Mouse (Mus musculus) myocyte (in vitro differentiated cells): ENCODE data around the gene Cdc34. TPM values are rescaled to one million over a fixed set of nuclear protein-coding genes. Genes with fewer than 3 reads are reported as not detected.
"Not testable (repeated sequence)": the region's sequence is repeated elsewhere in the genome, so short reads cannot be mapped to it uniquely, and the experiment has no call there.

Experiments used
- H3K27me3 ChIP-seq: one replicate; pipeline ENCODE4 v1.6.1; 2011; ENCODE audit not compliant: control insufficient read depth, insufficient read depth, insufficient read length
- H3K36me3 ChIP-seq: one replicate; pipeline ENCODE4 v1.6.1; 2011; ENCODE audit not compliant: control insufficient read depth, insufficient read depth
- H3K4me2 ChIP-seq: one replicate; pipeline ENCODE4 v1.6.1; 2011; ENCODE audit warnings: low read depth, control low read depth
- H3K4me3 ChIP-seq: one replicate; pipeline ENCODE4 v1.5.1; 2011; ENCODE audit warnings: mild to moderate bottlenecking, control low read depth, moderate library complexity
- H3K79me2 ChIP-seq: one replicate; pipeline ENCODE4 v1.6.1; 2011; ENCODE audit not compliant: control insufficient read depth, insufficient read depth
- H3ac ChIP-seq: one replicate; pipeline ENCODE4 v1.6.1; 2011; ENCODE audit not compliant: control insufficient read depth, insufficient read length
- CEBPB ChIP-seq: IDR thresholded peaks from 2 replicates; pipeline ENCODE4 v1.6.1; 2011; ENCODE audit warnings: mild to moderate bottlenecking, moderate library complexity; ENCODE audit not compliant: poor library complexity, insufficient read depth, severe bottlenecking
- E2F4 ChIP-seq: IDR thresholded peaks from one replicate; pipeline ENCODE4 v1.6.1; 2011; ENCODE audit warnings: mild to moderate bottlenecking, control low read depth, moderate library complexity; ENCODE audit not compliant: insufficient read depth
- MAX ChIP-seq: IDR thresholded peaks from one replicate; pipeline ENCODE4 v1.6.1; 2011; ENCODE audit warnings: low read depth, mild to moderate bottlenecking, control low read depth
- MYOD1 ChIP-seq, 3 experiments: IDR thresholded peaks; one replicate each; pipeline ENCODE4 v1.6.1; 2011; ENCODE audit warnings: control low read depth in 2 of 3, low read depth in 2 of 3, mild to moderate bottlenecking in 2 of 3, moderate library complexity in 1 of 3; ENCODE audit not compliant: insufficient read length in 2 of 3, control insufficient read depth in 1 of 3
- MYOG ChIP-seq, 3 experiments: IDR thresholded peaks; one replicate each; pipeline ENCODE4 v1.6.1; 2011; ENCODE audit warnings: control low read depth in 2 of 3, low read depth in 2 of 3, mild to moderate bottlenecking in 2 of 3; ENCODE audit not compliant: insufficient read length in 2 of 3, control insufficient read depth in 1 of 3, insufficient read depth in 1 of 3
- POLR2A ChIP-seq: IDR thresholded peaks from one replicate; pipeline ENCODE4 v1.6.1; 2011; ENCODE audit warnings: low read depth, mild to moderate bottlenecking, control low read depth, moderate library complexity; ENCODE audit not compliant: insufficient read length
- POLR2AphosphoS2 ChIP-seq: IDR thresholded peaks from one replicate; pipeline ENCODE4 v1.6.1; 2011; ENCODE audit warnings: low read depth, control low read depth; ENCODE audit not compliant: insufficient read length
- REST ChIP-seq: IDR thresholded peaks from one replicate; pipeline ENCODE4 v1.6.1; 2011; ENCODE audit warnings: mild to moderate bottlenecking, control low read depth, moderate library complexity; ENCODE audit not compliant: insufficient read depth, insufficient read length
- SRF ChIP-seq: IDR thresholded peaks from one replicate; pipeline ENCODE4 v1.6.1; 2011; ENCODE audit warnings: low read depth; ENCODE audit not compliant: control insufficient read depth, insufficient read length
- TCF12 ChIP-seq: IDR thresholded peaks from one replicate; pipeline ENCODE4 v1.6.1; 2011; ENCODE audit warnings: mild to moderate bottlenecking, control low read depth; ENCODE audit not compliant: poor library complexity, insufficient read depth, severe bottlenecking
- TCF3 ChIP-seq: IDR thresholded peaks from one replicate; pipeline ENCODE4 v1.6.1; 2011; ENCODE audit warnings: low read depth, control low read depth; ENCODE audit not compliant: insufficient read length
- USF1 ChIP-seq: IDR thresholded peaks from one replicate; pipeline ENCODE4 v1.6.1; 2011; ENCODE audit warnings: low read depth, mild to moderate bottlenecking, control low read depth, moderate library complexity
- polyA plus RNA-seq: library from polyadenylated mRNA; unstranded; fragments of >200 nt; fragmentation: generic; extraction: Trizol; gene quantifications from one replicate; pipeline ENCODE4 v1.2.1, GENCODE M21; 2012; ENCODE audit warnings: missing spikeins

The Cdc34 gene
- polyA plus RNA-seq, 1 experiment, result 299 TPM

DNA sequence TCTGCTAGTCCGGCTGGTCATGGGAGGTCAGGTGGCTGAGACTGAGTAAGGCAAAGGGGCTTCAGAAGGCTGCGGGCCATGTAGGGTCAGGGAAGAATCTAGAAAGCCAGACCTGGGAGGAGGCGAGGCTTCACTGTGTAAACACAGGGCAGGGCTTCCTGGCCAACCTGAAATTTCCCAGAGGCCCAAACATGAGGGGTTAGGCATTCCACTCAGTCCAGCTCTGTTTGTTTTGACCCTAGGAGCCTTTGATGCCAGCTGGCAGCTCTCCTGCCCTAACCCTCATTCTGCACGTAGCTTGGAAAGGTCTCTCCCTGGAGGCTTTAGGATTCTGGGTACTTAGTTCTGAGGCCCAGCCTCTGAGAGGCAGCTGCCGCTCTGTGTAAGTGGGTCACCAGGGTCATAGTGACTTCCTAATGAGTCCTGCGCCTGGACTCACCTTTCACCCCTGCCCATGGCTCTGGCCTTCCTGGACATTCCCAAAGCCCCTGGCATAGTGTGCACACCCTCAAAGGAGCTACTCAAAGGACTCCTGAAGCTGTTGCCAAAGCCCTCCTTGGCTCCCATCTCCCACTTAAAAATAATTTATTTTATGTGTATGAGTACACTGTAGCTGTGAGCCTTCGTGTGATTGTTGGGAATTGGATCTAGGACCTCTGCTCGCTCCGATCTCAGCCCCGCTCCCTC, 19.6 kb downstream of the Cdc34 start:
- Histone ChIP-seq H3K36me3 (no peaks in the 10 kb centered on the region), H3K27me3 (no peaks in the 10 kb centered on the region), H3K79me2 (peaks cover 23% of the 10 kb centered on the region), H3ac (no peak overlapping the region), H3K4me2 (peak overlapping the region; percentile 50), H3K4me3 (no peak overlapping the region)
- no peak for TF ChIP-seq TCF12
- TF ChIP-seq USF1, result no peak
- no peak for TF ChIP-seq SRF
- no peak for TF ChIP-seq POLR2AphosphoS2
- no peak for TF ChIP-seq MYOD1 (IDR thresholded peaks at IDR 0.05; ENCODE audit: control insufficient read depth in 1 of 3, insufficient read length in 2 of 3, low read depth in 2 of 3)
- TF ChIP-seq MYOG (IDR thresholded peaks at IDR 0.05; ENCODE audit: control insufficient read depth in 1 of 3, insufficient read depth in 1 of 3, insufficient read length in 2 of 3, low read depth in 2 of 3), result no peak
- no peak for TF ChIP-seq REST
- no peak for TF ChIP-seq CEBPB
- no peak for TF ChIP-seq MAX
- TF ChIP-seq POLR2A, result no peak

DNA sequence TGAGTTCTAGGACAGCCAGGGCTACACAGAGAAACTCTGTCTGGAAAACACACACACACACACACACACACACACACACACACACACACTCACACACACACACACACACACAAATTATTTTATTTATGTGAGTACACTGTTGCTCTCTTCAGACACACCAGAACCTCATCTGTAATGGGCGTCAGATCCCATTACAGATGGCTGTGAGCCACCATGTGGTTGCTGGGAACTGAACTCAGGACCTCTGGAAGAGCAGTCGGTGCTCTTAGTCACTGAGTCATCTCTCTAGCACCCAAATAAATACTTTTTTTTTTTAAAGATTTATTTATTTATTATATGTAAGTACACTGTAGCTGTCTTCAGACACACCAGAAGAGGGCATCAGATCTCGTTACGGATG, 21.0 kb downstream of the Cdc34 start:
- not testable (repeated sequence) for H3K36me3 ChIP-seq, H3K27me3 ChIP-seq, H3ac ChIP-seq, H3K4me3 ChIP-seq, H3K4me2 ChIP-seq
- peaks cover 36% of the 10 kb centered on the region for H3K79me2 ChIP-seq

DNA sequence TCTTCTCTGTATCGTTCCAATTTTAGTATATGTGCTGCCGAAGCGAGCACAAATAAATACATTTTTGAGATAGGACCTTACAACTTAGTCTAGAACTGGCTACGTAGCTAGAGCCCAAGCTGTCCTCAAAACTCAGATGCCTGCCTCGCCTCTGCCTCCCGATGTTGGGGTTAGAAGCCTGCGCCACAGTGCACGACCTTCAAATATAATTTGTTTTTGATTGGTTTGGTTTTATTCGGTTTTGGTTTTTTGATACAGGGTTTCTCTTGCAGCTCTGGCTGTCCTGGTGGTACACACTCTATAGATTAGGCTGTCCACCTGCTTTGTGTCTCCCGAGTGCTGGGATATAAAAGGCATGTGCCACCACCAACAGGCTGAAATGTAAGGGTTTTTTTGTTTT, 21.5 kb downstream of the Cdc34 start:
- Histone ChIP-seq H3ac (no peak overlapping the region), H3K27me3 (no peaks in the 10 kb centered on the region)

DNA sequence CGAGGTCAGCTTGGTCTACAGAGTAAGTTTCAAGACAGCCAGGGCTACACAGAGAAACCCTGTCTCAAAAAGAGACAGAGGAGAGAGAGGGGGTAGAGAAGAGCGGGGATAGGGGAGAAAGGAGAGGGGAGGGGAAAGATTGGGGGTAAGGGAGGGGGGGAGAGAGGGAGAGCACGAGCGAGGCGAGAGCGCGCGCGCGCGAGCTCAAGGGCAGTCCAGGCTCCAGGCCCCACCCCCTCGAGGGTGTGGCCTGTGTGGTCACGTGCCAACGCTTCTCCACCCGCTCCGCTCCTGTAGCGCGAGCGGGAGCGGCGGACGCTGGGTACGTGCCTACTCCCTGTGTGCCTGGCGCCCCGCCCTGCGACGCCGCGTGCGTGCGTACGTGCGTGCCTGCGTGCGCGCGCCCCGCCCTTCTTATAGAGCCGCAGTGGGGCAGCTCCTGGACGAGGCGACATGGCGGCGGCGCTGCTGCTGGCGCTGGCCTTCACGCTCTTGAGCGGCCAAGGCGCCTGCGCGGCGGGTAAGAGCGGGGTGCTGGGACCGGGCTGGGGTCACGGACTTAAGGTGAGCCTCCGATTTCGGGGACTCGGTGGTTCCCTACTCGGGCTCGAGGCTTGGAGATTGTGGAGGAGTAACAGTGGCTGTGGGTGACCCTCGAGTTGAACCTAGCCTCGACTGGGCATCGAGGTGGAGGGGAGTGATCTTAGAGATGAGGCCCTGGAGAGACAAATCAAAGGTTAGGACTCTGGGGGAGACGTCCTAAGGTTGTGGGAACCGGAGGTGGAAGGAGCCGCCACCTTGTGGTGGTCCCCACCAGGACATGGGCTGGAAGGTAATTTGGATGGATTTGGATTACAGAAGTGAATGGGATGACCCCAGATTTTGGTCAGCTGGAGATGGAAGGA, 22.3 kb downstream of the Cdc34 start, which contains the start of gene Bsg:
Gene Bsg, plus strand, starts transcription at position 427 of the 905 bp plus-strand sequence.
- TF ChIP-seq TCF3, result no peak
- TF ChIP-seq CEBPB, result no peak
- TF ChIP-seq MAX, result no peak
- no peak for TF ChIP-seq E2F4
- peak; percentile 91 for TF ChIP-seq USF1
- no peak for TF ChIP-seq TCF12
- TF ChIP-seq REST, result no peak
- peak; percentile 43 for TF ChIP-seq SRF
- peak; percentile 97 for TF ChIP-seq POLR2AphosphoS2
- TF ChIP-seq POLR2A, result peak; percentile 99
- TF ChIP-seq MYOG (IDR thresholded peaks at IDR 0.05; ENCODE audit: control insufficient read depth in 1 of 3, insufficient read depth in 1 of 3, insufficient read length in 2 of 3, low read depth in 2 of 3), result peak in 2 of 3 experiments; percentile 23 to 53
- peak in 1 of 3 experiments; percentile 2 for TF ChIP-seq MYOD1 (IDR thresholded peaks at IDR 0.05; ENCODE audit: control insufficient read depth in 1 of 3, insufficient read length in 2 of 3, low read depth in 2 of 3)
- Histone ChIP-seq H3K36me3 (no peaks in the 10 kb centered on the region), H3K27me3 (no peaks in the 10 kb centered on the region), H3K4me3 (peak within 1 kb of the TSS; percentile 93), H3K79me2 (peaks cover 43% of the 10 kb centered on the region), H3K4me2 (peak within 1 kb of the TSS; percentile 96), H3ac (peak within 1 kb of the TSS; percentile 66)

More for the DNA sequence above, 21.5 kb downstream of the Cdc34 start:
- TF ChIP-seq MYOD1 (IDR thresholded peaks at IDR 0.05; ENCODE audit: control insufficient read depth in 1 of 3, insufficient read length in 2 of 3, low read depth in 2 of 3) (no peak), MYOG (IDR thresholded peaks at IDR 0.05; ENCODE audit: control insufficient read depth in 1 of 3, insufficient read depth in 1 of 3, insufficient read length in 2 of 3, low read depth in 2 of 3) (no peak), SRF (no peak), TCF12 (no peak), TCF3 (no peak), CEBPB (no peak), MAX (no peak), REST (no peak), USF1 (no peak), E2F4 (no peak), POLR2AphosphoS2 (no peak), POLR2A (no peak)
- H3K79me2 ChIP-seq, result peaks cover 42% of the 10 kb centered on the region
- H3K4me3 ChIP-seq, result peak overlapping the region; percentile 93
- H3K4me2 ChIP-seq, result peak overlapping the region; percentile 81
- no peaks in the 10 kb centered on the region for H3K36me3 ChIP-seq

DNA sequence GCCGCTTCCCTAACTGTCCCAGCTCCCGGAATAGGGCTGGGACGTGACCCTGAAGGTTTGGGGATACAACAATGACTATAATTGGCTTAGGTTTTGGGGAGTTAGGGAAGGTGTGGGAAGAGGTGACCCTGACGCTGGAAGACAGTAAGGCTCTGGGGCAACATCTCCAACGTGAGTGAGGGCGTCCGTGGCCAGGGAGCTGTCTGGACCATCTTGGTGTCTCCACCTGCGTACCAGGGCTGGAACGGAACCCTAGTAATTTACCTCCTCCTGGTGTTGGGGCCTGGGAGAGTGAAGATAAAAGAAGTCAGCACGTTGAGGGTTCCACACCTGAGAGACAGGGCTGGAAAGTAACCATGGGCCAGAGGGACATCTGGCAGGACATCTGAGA, 23.0 kb downstream of the Cdc34 start:
- Histone ChIP-seq H3K79me2 (peaks cover 47% of the 10 kb centered on the region), H3K36me3 (peaks cover 6% of the 10 kb centered on the region), H3ac (peak overlapping the region; percentile 66), H3K4me2 (peak overlapping the region; percentile 96), H3K4me3 (peak overlapping the region; percentile 93), H3K27me3 (no peaks in the 10 kb centered on the region)
- TF ChIP-seq SRF (no peak), POLR2AphosphoS2 (no peak)
